Mouse (Mus musculus): ENCODE measurements around the gene Cd47. TPM values are rescaled to one million over a fixed set of nuclear protein-coding genes. Genes with fewer than 3 reads are reported as not detected.
A peak's percentile ranks its signal among the peaks of the same experiment; 100 is the strongest.

Cd47 gene
- polyA plus RNA-seq, 1 experiment from 2014 or later = 63.3 TPM

GRCm38 (mm10) chr16:49856661-49857060 is 56.3 kb downstream of the Cd47 start:
- H3K4me3 ChIP-seq = peak overlapping the region; percentile 88
- 25% methylated on average over 8 of the region's 8 CpGs for whole genome bisulfite sequencing
- no peak overlapping the region for H3K27ac ChIP-seq (ENCODE audit: poor library complexity, severe bottlenecking)
- peak overlapping the region; percentile 93 for H3K9ac ChIP-seq
- no peaks in the 10 kb centered on the region for H3K27me3 ChIP-seq (replicated peaks)
- no peak for ATAC-seq (ENCODE audit: insufficient number of reproducible peaks, low FRiP score)
- H3K4me1 ChIP-seq (replicated peaks) = peaks cover 31% of the 10 kb centered on the region
- H3K9me3 ChIP-seq (replicated peaks) = no peaks in the 10 kb centered on the region
- no peaks in the 10 kb centered on the region for H3K36me3 ChIP-seq
- H3K4me2 ChIP-seq = peak overlapping the region; percentile 78

GRCm38 (mm10) chr16:49857504-49858160 is 57.3 kb downstream of the Cd47 start:
- ATAC-seq (ENCODE audit: insufficient number of reproducible peaks, low FRiP score) = no peak
- H3K9ac ChIP-seq = no peak overlapping the region
- H3K27me3 ChIP-seq (replicated peaks) = no peaks in the 10 kb centered on the region
- H3K4me2 ChIP-seq = peak overlapping the region; percentile 47
- H3K4me3 ChIP-seq = peak overlapping the region; percentile 10; the same call in 1 of the 2 replicates
- WGBS = 67% methylated on average over 8 of the region's 8 CpGs
- H3K9me3 ChIP-seq (replicated peaks) = no peaks in the 10 kb centered on the region
- no peak overlapping the region for H3K27ac ChIP-seq (ENCODE audit: poor library complexity, severe bottlenecking)
- H3K4me1 ChIP-seq (replicated peaks) = peaks cover 31% of the 10 kb centered on the region
- H3K36me3 ChIP-seq = no peaks in the 10 kb centered on the region

- no peaks in the 10 kb centered on the region for H3K9me3 ChIP-seq (replicated peaks)
- H3K27ac ChIP-seq (ENCODE audit: poor library complexity, severe bottlenecking) = no peak overlapping the region
- H3K9ac ChIP-seq = no peak overlapping the region
- peak overlapping the region; percentile 33; the same call in 1 of the 2 replicates for H3K4me2 ChIP-seq
- H3K4me1 ChIP-seq (replicated peaks) = peaks cover 31% of the 10 kb centered on the region
- WGBS = 79% methylated on average over 9 of the region's 9 CpGs
- no peaks in the 10 kb centered on the region for H3K36me3 ChIP-seq
- H3K27me3 ChIP-seq (replicated peaks) = no peaks in the 10 kb centered on the region
- no peak for ATAC-seq (ENCODE audit: insufficient number of reproducible peaks, low FRiP score)
- H3K4me3 ChIP-seq = no peak overlapping the region
Observed at GRCm38 (mm10) chr16:49858161-49858906, 58.0 kb downstream of the Cd47 start.

GRCm38 (mm10) chr16:49858907-49859853 is 58.8 kb downstream of the Cd47 start:
- Histone ChIP-seq H3K36me3 (no peaks in the 10 kb centered on the region), H3K27me3 (replicated peaks) (no peaks in the 10 kb centered on the region), H3K9ac (no peak overlapping the region), H3K4me3 (no peak overlapping the region), H3K9me3 (replicated peaks) (no peaks in the 10 kb centered on the region), H3K27ac (ENCODE audit: poor library complexity, severe bottlenecking) (no peak overlapping the region), H3K4me1 (replicated peaks) (peaks cover 29% of the 10 kb centered on the region), H3K4me2 (0 out of 2 replicates have a peak overlapping the region, but pooled peaks have one; percentile 5)
- ATAC-seq (ENCODE audit: insufficient number of reproducible peaks, low FRiP score) = no peak
- WGBS = 78% methylated on average over 4 of the region's 4 CpGs

- H3K4me2 ChIP-seq = no peak overlapping the region
- no peak overlapping the region for H3K9ac ChIP-seq
- H3K4me1 ChIP-seq (replicated peaks) = peaks cover 19% of the 10 kb centered on the region
- H3K27ac ChIP-seq (ENCODE audit: poor library complexity, severe bottlenecking) = no peak overlapping the region
- H3K27me3 ChIP-seq (replicated peaks) = no peaks in the 10 kb centered on the region
- H3K36me3 ChIP-seq = no peaks in the 10 kb centered on the region
- no peak overlapping the region for H3K4me3 ChIP-seq
- no peaks in the 10 kb centered on the region for H3K9me3 ChIP-seq (replicated peaks)
- WGBS = 100% methylated on average over 1 of the region's 1 CpGs
- no peak for ATAC-seq (ENCODE audit: insufficient number of reproducible peaks, low FRiP score)
Observed at GRCm38 (mm10) chr16:49861986-49862385, 61.7 kb downstream of the Cd47 start.

- no peak overlapping the region for H3K9ac ChIP-seq
- H3K36me3 ChIP-seq = peaks cover 23% of the 10 kb centered on the region
- H3K4me1 ChIP-seq (replicated peaks) = no peaks in the 10 kb centered on the region
- no peak for ATAC-seq (ENCODE audit: insufficient number of reproducible peaks, low FRiP score)
- H3K4me3 ChIP-seq = no peak overlapping the region
- H3K4me2 ChIP-seq = no peak overlapping the region
- H3K9me3 ChIP-seq (replicated peaks) = no peaks in the 10 kb centered on the region
- no peak overlapping the region for H3K27ac ChIP-seq (ENCODE audit: poor library complexity, severe bottlenecking)
- H3K27me3 ChIP-seq (replicated peaks) = no peaks in the 10 kb centered on the region
- 86% methylated on average over 2 of the region's 2 CpGs for WGBS
Observed at GRCm38 (mm10) chr16:49866617-49867016, 66.3 kb downstream of the Cd47 start.

- Histone ChIP-seq H3K4me3 (no peak overlapping the region), H3K4me2 (no peak overlapping the region), H3K27me3 (replicated peaks) (no peaks in the 10 kb centered on the region), H3K9me3 (replicated peaks) (no peaks in the 10 kb centered on the region), H3K4me1 (replicated peaks) (no peaks in the 10 kb centered on the region), H3K36me3 (peaks cover 23% of the 10 kb centered on the region), H3K27ac (ENCODE audit: poor library complexity, severe bottlenecking) (no peak overlapping the region), H3K9ac (no peak overlapping the region)
- 80% methylated on average over 1 of the region's 1 CpGs for WGBS
- ATAC-seq (ENCODE audit: insufficient number of reproducible peaks, low FRiP score) = no peak
Observed at GRCm38 (mm10) chr16:49868278-49868677, 67.9 kb downstream of the Cd47 start.

GRCm38 (mm10) chr16:49873918-49874317 is 73.6 kb downstream of the Cd47 start:
- no peak for ATAC-seq (ENCODE audit: insufficient number of reproducible peaks, low FRiP score)
- H3K27ac ChIP-seq (ENCODE audit: poor library complexity, severe bottlenecking) = no peak overlapping the region
- 57% methylated on average over 2 of the region's 2 CpGs for WGBS
- H3K4me3 ChIP-seq = no peak overlapping the region
- H3K4me2 ChIP-seq = no peak overlapping the region
- no peaks in the 10 kb centered on the region for H3K27me3 ChIP-seq (replicated peaks)
- no peak overlapping the region for H3K9ac ChIP-seq
- H3K4me1 ChIP-seq (replicated peaks) = 0 out of 2 replicates have a peak, but pooled peaks cover 9% of the 10 kb centered on the region
- H3K36me3 ChIP-seq = peaks cover 12% of the 10 kb centered on the region
- no peaks in the 10 kb centered on the region for H3K9me3 ChIP-seq (replicated peaks)

- Histone ChIP-seq H3K9ac (no peak overlapping the region), H3K9me3 (replicated peaks) (no peaks in the 10 kb centered on the region), H3K27me3 (replicated peaks) (no peaks in the 10 kb centered on the region), H3K4me3 (no peak overlapping the region), H3K4me1 (replicated peaks) (0 out of 2 replicates have a peak, but pooled peaks cover 9% of the 10 kb centered on the region), H3K36me3 (peaks cover 8% of the 10 kb centered on the region), H3K27ac (ENCODE audit: poor library complexity, severe bottlenecking) (no peak overlapping the region), H3K4me2 (no peak overlapping the region)
- WGBS = 32% methylated on average over 1 of the region's 1 CpGs
- no peak for ATAC-seq (ENCODE audit: insufficient number of reproducible peaks, low FRiP score)
Observed at GRCm38 (mm10) chr16:49874546-49874945, 74.2 kb downstream of the Cd47 start.

- Histone ChIP-seq H3K9ac (no peak overlapping the region), H3K4me2 (no peak overlapping the region), H3K27ac (ENCODE audit: poor library complexity, severe bottlenecking) (no peak overlapping the region), H3K4me3 (no peak overlapping the region), H3K36me3 (no peaks in the 10 kb centered on the region), H3K27me3 (replicated peaks) (no peaks in the 10 kb centered on the region), H3K9me3 (replicated peaks) (no peaks in the 10 kb centered on the region), H3K4me1 (replicated peaks) (0 out of 2 replicates have a peak, but pooled peaks cover 9% of the 10 kb centered on the region)
- WGBS = 72% methylated on average over 9 of the region's 9 CpGs
- ATAC-seq (ENCODE audit: insufficient number of reproducible peaks, low FRiP score) = no peak
Observed at GRCm38 (mm10) chr16:49876291-49877030, 76.1 kb downstream of the Cd47 start.

All from heart, embryonic 12.5 days (tissue).